In the genomic region with DNA sequence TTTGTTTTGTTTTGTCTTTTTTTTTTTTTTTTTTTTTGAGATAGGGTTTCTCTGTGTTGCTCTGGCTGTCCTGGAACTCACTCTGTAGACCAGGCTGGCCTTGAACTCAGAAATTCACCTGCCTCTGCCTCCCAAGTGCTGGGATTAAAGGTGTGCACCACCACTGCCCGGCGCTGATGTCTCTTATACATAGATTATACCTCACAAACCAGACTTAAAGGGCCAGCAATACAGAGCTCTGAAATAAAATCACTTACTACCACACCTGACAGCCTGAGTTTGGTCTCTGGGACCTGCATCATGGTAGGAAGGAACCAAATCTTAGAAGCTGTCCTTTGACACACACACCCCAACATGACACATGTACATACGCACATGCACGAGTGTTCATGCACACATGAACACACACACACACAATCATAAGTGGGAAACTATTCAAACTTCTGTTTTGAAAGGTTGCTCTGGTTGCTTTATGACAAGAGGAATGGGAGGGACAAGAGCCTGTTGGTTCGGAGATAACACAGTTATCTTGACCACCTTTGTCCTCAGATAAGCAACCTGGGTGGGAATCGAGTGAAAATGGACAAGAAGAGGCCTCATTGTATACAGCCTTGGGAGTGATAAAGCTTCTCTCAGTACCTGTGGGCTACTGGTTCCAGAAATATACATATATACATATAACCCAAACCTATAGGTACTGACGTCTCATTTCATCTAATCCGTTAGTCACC, we compare ENCODE assay signal across 29 mouse cellular contexts.
DNase-seq lines count a peak whose midpoint lies in the region; ATAC-seq and TF ChIP-seq lines count a peak whose summit lies in the region.
"Had no signal": no experiment of that assay in that cellular context is flagged by ENCODE, and none has a peak within 500 bp of the region (broad histone marks: within the 10 kb centered on the region; RNA-seq: fewer than 3 reads in every experiment).

No protein-coding gene starts in this region.

- no peaks in the 10 kb centered on the region for H3K27me3 ChIP-seq in intestine, embryonic 15.5 days (replicated peaks)
- H3K27me3 ChIP-seq in liver, embryonic 14.5 days (ENCODE audit: control insufficient read depth, insufficient read depth, low read length) = no peaks in the 10 kb centered on the region
- H3K27me3 ChIP-seq: embryonic facial prominence, embryonic 13.5 days; heart, embryonic 12.5 days; hindbrain, embryonic 15.5 days; neural tube, embryonic 13.5 days had no signal

- peak; percentile 66 for DNase-seq in c-Kit-positive CD71-positive TER-119-negative erythroid progenitor cells, embryonic 14.5 days (ENCODE audit: low read depth)
- DNase-seq in liver, embryonic 14.5 days (ENCODE audit: low read depth in 3 of 3, low spot score in 3 of 3) = peak; percentile 30 to 47 (median 31)
- DNase-seq in adrenal gland, adult 8-10 months = no peak
- no peak for DNase-seq in layer of hippocampus, postnatal 25 days (ENCODE audit: extremely low spot score in 1 of 2, low spot score in 1 of 2)
- no peak for DNase-seq in cerebellum, adult 9-11 months
- DNase-seq: cerebellum, adult 11 months; cerebellum, adult 9-10 months; gastrocnemius, adult 2 months; gastrocnemius, postnatal 36 days; heart, adult 2 months; kidney, adult 8-10 months; kidney, postnatal 10 days; layer of hippocampus, adult 9-11 months; right cerebral cortex, postnatal 4 days; thymus, adult 18-20 months; thymus, postnatal 36 days had no signal

- H3K9ac ChIP-seq in intestine, embryonic 15.5 days = no peak overlapping the region
- H3K9ac ChIP-seq in liver, embryonic 14.5 days (replicated peaks) = no peak overlapping the region
- H3K9ac ChIP-seq: embryonic facial prominence, embryonic 13.5 days; heart, embryonic 12.5 days; hindbrain, embryonic 15.5 days; neural tube, embryonic 13.5 days had no signal

- no peaks in the 10 kb centered on the region for H3K36me3 ChIP-seq in intestine, embryonic 15.5 days
- H3K36me3 ChIP-seq in liver, embryonic 14.5 days (replicated peaks; ENCODE audit: control insufficient read depth, insufficient read depth, low read depth) = no peaks in the 10 kb centered on the region
- H3K36me3 ChIP-seq: embryonic facial prominence, embryonic 13.5 days; heart, embryonic 12.5 days; hindbrain, embryonic 15.5 days; midbrain, embryonic 10.5 days; neural tube, embryonic 13.5 days had no signal

- H3K27ac ChIP-seq in intestine, embryonic 15.5 days = peak overlapping the region; percentile 22; the same call in 1 of the 2 replicates
- H3K27ac ChIP-seq in liver, embryonic 14.5 days = no peak overlapping the region
- H3K27ac ChIP-seq: embryonic facial prominence, embryonic 13.5 days; gastrocnemius, adult 2 months; heart, adult 2 months; hindbrain, embryonic 15.5 days; macrophage; midbrain, embryonic 10.5 days; neural tube, embryonic 13.5 days; stomach, postnatal 0 days had no signal

- no peaks in the 10 kb centered on the region for H3K4me1 ChIP-seq in intestine, embryonic 15.5 days (replicated peaks)
- peaks cover 8 to 11% of the 10 kb centered on the region in 2 experiments; a peak in 3 of 4 replicates for H3K4me1 ChIP-seq in liver, embryonic 14.5 days (replicated peaks; ENCODE audit: control insufficient read depth in 2 of 2, insufficient read depth in 2 of 2, low read length in 1 of 2)

- H3K4me3 ChIP-seq in intestine, embryonic 15.5 days (replicated peaks) = no peak overlapping the region
- no peak overlapping the region for H3K4me3 ChIP-seq in liver, embryonic 14.5 days (ENCODE audit: insufficient read depth in 1 of 2, low read depth in 2 of 2, low read length in 2 of 2)
- H3K4me3 ChIP-seq: embryonic facial prominence, embryonic 13.5 days; gastrocnemius, adult 2 months; heart, adult 2 months; heart, embryonic 12.5 days; hindbrain, embryonic 15.5 days; midbrain, embryonic 10.5 days; myocyte; neural tube, embryonic 13.5 days had no signal

- WGBS in intestine, embryonic 15.5 days = 75% methylated on average over 8 of the region's 8 CpGs
- 37% methylated on average over 8 of the region's 8 CpGs for WGBS in liver, embryonic 14.5 days (ENCODE audit: insufficient replicate concordance)

- H3K9me3 ChIP-seq in intestine, embryonic 15.5 days = no peaks in the 10 kb centered on the region
- H3K9me3 ChIP-seq in liver, embryonic 14.5 days (ENCODE audit: control insufficient read depth, low read length) = no peaks in the 10 kb centered on the region
- H3K9me3 ChIP-seq: embryonic facial prominence, embryonic 13.5 days; hindbrain, embryonic 15.5 days; midbrain, embryonic 10.5 days; neural tube, embryonic 13.5 days had no signal

- TF ChIP-seq CTCF in liver, embryonic 14.5 days (IDR thresholded peaks at IDR 0.05; ENCODE audit: low read depth) = no peak

- peak; percentile 91 for ATAC-seq in intestine, embryonic 15.5 days
- ATAC-seq in liver, embryonic 14.5 days (ENCODE audit: insufficient read depth) = peak; percentile 77
- peak; percentile 82 for ATAC-seq in megakaryocyte-erythroid progenitor cell, adult 5-6 weeks (replicated peaks; ENCODE audit: low FRiP score, low TSS enrichment, poor library complexity, severe bottlenecking)
- ATAC-seq: CD4-positive, CD25-positive, alpha-beta regulatory T cell, adult 4 months; forebrain, embryonic 16.5 days; inflammation-experienced regulatory T-cells, adult 6 months had no signal

- peak; percentile 71 for TF ChIP-seq EP300 in liver, embryonic 14.5 days (IDR thresholded peaks at IDR 0.05; ENCODE audit: low read depth)

- no peak overlapping the region for H3K4me2 ChIP-seq in intestine, embryonic 15.5 days (replicated peaks)
- H3K4me2 ChIP-seq in liver, embryonic 14.5 days (ENCODE audit: low read depth) = peak overlapping the region; percentile 22
- H3K4me2 ChIP-seq: embryonic facial prominence, embryonic 13.5 days; heart, embryonic 12.5 days; hindbrain, embryonic 15.5 days; neural tube, embryonic 13.5 days had no signal

Comparison
In these comparisons a context has a peak if more than half of its experiments do, and no peak if none do; other contexts are left out.
1. DNase-seq: peak in c-Kit-positive CD71-positive TER-119-negative erythroid progenitor cells, embryonic 14.5 days (single experiment) and liver, embryonic 14.5 days (3 of 3); none in adrenal gland, adult 8-10 months (single experiment), layer of hippocampus, postnatal 25 days (0 of 2) and cerebellum, adult 9-11 months (single experiment).
2. Peak in every context shown above with its lines, with median percentiles within 50 percentile points of each other: ATAC-seq.